Mouse (Mus musculus) forebrain, embryonic 13.5 days (tissue): ENCODE results near the gene Gm21783. TPM values are rescaled to one million over a fixed set of nuclear protein-coding genes. Genes with fewer than 3 reads are reported as not detected.
"Not testable (repeated sequence)": the region's sequence is repeated elsewhere in the genome, so short reads cannot be mapped to it uniquely, and the experiment has no call there.

Experiments
- ATAC-seq: fragments of 200-750 bp; cut with Nextera tagmentation; 2 replicates; pipeline ENCODE4 v1.8.0; 2017
- H3K27ac ChIP-seq: fragments of 300-500 bp; sonication (generic); 2 replicates; pipeline ENCODE4 v1.5.1; 2015; ENCODE audit warnings: inconsistent platforms, mild to moderate bottlenecking, moderate library complexity
- H3K27me3 ChIP-seq: fragments of 300-500 bp; sonication (generic); 2 replicates; pipeline ENCODE4 v1.6.1; 2015; ENCODE audit warnings: mild to moderate bottlenecking, inconsistent platforms
- H3K36me3 ChIP-seq: fragments of 300-500 bp; sonication (generic); 2 replicates; pipeline ENCODE4 v1.6.1; 2015; ENCODE audit warnings: mild to moderate bottlenecking, inconsistent platforms; ENCODE audit not compliant: poor library complexity, severe bottlenecking
- H3K4me1 ChIP-seq: fragments of 300-500 bp; sonication (generic); 2 replicates; pipeline ENCODE4 v1.6.1; 2015; ENCODE audit warnings: inconsistent platforms
- H3K4me2 ChIP-seq: fragments of 300-500 bp; sonication (generic); 2 replicates; pipeline ENCODE4 v1.6.1; 2015; ENCODE audit warnings: inconsistent platforms, mild to moderate bottlenecking, moderate library complexity
- H3K4me3 ChIP-seq: fragments of 300-500 bp; sonication (generic); 2 replicates; pipeline ENCODE4 v1.5.1; 2015; ENCODE audit warnings: mild to moderate bottlenecking, inconsistent platforms
- H3K9ac ChIP-seq: fragments of 300-500 bp; sonication (generic); 2 replicates; pipeline ENCODE4 v1.6.1; 2015; ENCODE audit warnings: mild to moderate bottlenecking, inconsistent platforms
- H3K9me3 ChIP-seq: fragments of 300-500 bp; sonication (generic); replicated peaks from 2 replicates; pipeline ENCODE4 v1.6.1; 2016; ENCODE audit warnings: inconsistent platforms
- WGBS: fragments of 180-500 bp; shearing (Covaris S2); methylation state at CpG from one replicate; pipeline ENCODE4 v1.1.7; 2015; 5-methylcytosine and 5-hydroxymethylcytosine counted together
- polyA plus RNA-seq: library from polyadenylated mRNA; unstranded; fragments of >200 nt; fragmentation: Nextera tagmentation; extraction: Ambion mirVana; gene quantifications from 2 replicates; pipeline ENCODE4 v1.2.1, GENCODE M21; 2015

Gm21783 gene
- not detected in 2 replicates for polyA plus RNA-seq

GRCm38 (mm10) chrY:44981163-44981562 is at the start of gene Gm21783:
Gm21783 (minus strand) TSS chrY:44981263.
- not testable (repeated sequence) for H3K4me2 ChIP-seq, H3K4me1 ChIP-seq, H3K4me3 ChIP-seq, H3K9ac ChIP-seq, H3K9me3 ChIP-seq, H3K27ac ChIP-seq, H3K36me3 ChIP-seq, ATAC-seq, H3K27me3 ChIP-seq
- no CpG with 5 or more reads among the region's 1 CpGs for WGBS
